Mouse (Mus musculus) lung, postnatal 0 days (tissue): ENCODE results near the gene Prdm16.

ENCODE experiments used
- CTCF ChIP-seq: IDR thresholded peaks from 2 replicates; pipeline ENCODE4 v1.5.1; 2016; ENCODE audit warnings: antibody characterized with exemption, mild to moderate bottlenecking
- EP300 ChIP-seq: IDR thresholded peaks from 2 replicates; pipeline ENCODE4 v1.6.1; 2016; ENCODE audit warnings: antibody characterized with exemption, mild to moderate bottlenecking, control low read depth

DNA sequence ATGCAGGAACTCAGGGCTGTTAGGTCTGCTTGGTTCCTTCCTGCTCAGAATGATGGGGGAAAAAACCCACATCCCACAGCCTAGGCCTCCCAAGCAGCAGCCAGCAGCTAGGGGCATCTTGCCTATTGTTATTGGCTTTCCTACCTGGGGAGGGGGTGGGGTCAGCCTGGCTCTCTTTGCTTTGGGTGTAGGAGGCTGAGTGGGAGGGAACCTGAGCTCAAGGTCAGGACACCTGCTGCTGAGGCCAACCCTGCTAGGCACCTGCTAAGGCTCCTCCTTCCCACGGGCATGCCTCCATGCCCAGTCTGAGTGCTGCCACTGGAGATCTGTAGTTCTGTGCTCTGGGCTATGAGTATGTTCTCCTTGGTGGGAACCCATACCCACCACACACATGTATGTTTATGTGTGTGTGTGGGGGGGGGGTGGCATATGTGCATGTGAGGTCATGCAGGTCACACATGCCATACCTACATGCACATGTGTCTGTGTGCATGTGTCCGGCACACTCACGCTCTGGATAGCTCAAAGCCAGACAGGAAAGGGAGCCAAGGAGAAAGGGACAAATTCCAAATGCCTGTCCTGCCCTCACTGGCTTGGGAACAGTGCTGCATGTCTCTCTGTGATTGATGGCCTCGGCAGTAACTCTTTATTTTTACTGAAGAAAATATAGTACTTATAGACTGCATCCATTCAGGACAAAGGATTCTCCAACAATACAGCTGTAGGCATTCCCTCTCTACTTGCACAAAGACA lies 139.1 kb downstream of the Prdm16 start:
- no peak for TF ChIP-seq CTCF
- TF ChIP-seq EP300 = no peak
